17 mouse cellular contexts compared by ENCODE assay signal in the genomic region with DNA sequence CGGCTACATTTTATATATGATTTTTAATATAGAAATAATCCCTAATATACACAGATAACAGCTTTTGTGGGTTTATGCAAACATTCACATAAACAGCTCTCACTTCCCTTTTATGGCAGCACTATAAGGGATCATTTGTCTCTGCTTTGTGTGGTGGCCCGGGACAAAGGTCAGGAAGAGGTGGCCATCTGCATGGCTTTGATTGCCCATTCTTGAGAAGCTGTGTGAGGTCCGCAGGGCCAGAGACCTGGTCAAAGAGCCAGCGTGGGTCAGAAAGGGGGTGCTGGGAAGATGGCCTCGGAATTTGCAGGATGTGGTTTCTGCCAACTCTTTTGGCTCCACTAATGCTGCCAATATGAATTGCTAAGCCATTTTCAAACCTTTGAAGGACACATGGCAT. TPM values are rescaled to one million over a fixed set of nuclear protein-coding genes. Genes with fewer than 3 reads are reported as not detected.
"Had no signal": no experiment of that assay in that cellular context is flagged by ENCODE, and none has a peak within 500 bp of the region (broad histone marks: within the 10 kb centered on the region; RNA-seq: fewer than 3 reads in every experiment).

No protein-coding gene starts in this region.

- ATAC-seq: midbrain, embryonic 13.5 days; midbrain, embryonic 15.5 days had no signal

- H3K4me1 ChIP-seq: midbrain, embryonic 10.5 days; midbrain, embryonic 13.5 days; midbrain, embryonic 15.5 days; neural tube, embryonic 12.5 days; stomach, embryonic 15.5 days had no signal

- H3K27ac ChIP-seq: midbrain, embryonic 10.5 days; midbrain, embryonic 13.5 days; midbrain, embryonic 15.5 days; neural tube, embryonic 12.5 days; stomach, embryonic 15.5 days; stomach, postnatal 0 days had no signal

- DNase-seq: lung, adult 18-20 months; lung, embryonic 14.5 days; lung, postnatal 10 days; lung, postnatal 4 days; right cerebral cortex, postnatal 14 days; thymus, adult 2 months; thymus, postnatal 25 days; thymus, postnatal 4 days had no signal

- H3K9me3 ChIP-seq: midbrain, embryonic 10.5 days; midbrain, embryonic 13.5 days; midbrain, embryonic 15.5 days; neural tube, embryonic 12.5 days; stomach, embryonic 15.5 days had no signal

- H3K4me3 ChIP-seq: midbrain, embryonic 10.5 days; midbrain, embryonic 13.5 days; midbrain, embryonic 15.5 days; neural tube, embryonic 12.5 days; stomach, embryonic 15.5 days had no signal

- H3K9ac ChIP-seq: lung, embryonic 14.5 days; midbrain, embryonic 13.5 days; midbrain, embryonic 15.5 days; neural tube, embryonic 12.5 days; stomach, embryonic 15.5 days had no signal

- H3K36me3 ChIP-seq: midbrain, embryonic 10.5 days; midbrain, embryonic 13.5 days; midbrain, embryonic 15.5 days; neural tube, embryonic 12.5 days; stomach, embryonic 15.5 days had no signal

- H3K4me2 ChIP-seq: lung, embryonic 14.5 days; midbrain, embryonic 13.5 days; midbrain, embryonic 15.5 days; neural tube, embryonic 12.5 days; stomach, embryonic 15.5 days had no signal

- H3K27me3 ChIP-seq: midbrain, embryonic 13.5 days; midbrain, embryonic 15.5 days; neural tube, embryonic 12.5 days; stomach, embryonic 15.5 days had no signal

RNA-seq across cellular contexts. Expression of a gene that starts 28.8 kb away (rescaled TPM):
- total RNA-seq: megakaryocyte-erythroid progenitor cell, adult 5-6 weeks; neutrophil, adult 5-6 weeks had no signal

RNA-seq across cellular contexts. Expression of a gene that starts 28.9 kb away (rescaled TPM):
- total RNA-seq: megakaryocyte, adult 5-6 weeks; megakaryocyte-erythroid progenitor cell, adult 5-6 weeks; neutrophil, adult 5-6 weeks had no signal
